In genomic region chr3:94984312-94984711, GRCm38 (mm10) we compare ENCODE assay signal across 25 mouse cellular contexts. TPM values are rescaled to one million over a fixed set of nuclear protein-coding genes. Genes with fewer than 3 reads are reported as not detected.
A peak's percentile ranks its signal among the peaks of the same experiment; 100 is the strongest.
DNase-seq lines count a peak whose midpoint lies in the region; ATAC-seq and TF ChIP-seq lines count a peak whose summit lies in the region.
"Had no signal": no experiment of that assay in that cellular context is flagged by ENCODE, and none has a peak within 500 bp of the region (broad histone marks: within the 10 kb centered on the region; RNA-seq: fewer than 3 reads in every experiment).

No protein-coding gene starts in this region.

- ATAC-seq in G1E (ENCODE audit: extremely low read depth, insufficient number of reproducible peaks, low FRiP score, poor library complexity, severe bottlenecking): no peak
- no peak for ATAC-seq in intestine, embryonic 15.5 days
- ATAC-seq: forebrain, embryonic 14.5 days; hindbrain, embryonic 16.5 days; midbrain, embryonic 13.5 days; Patski had no signal

- DNase-seq in G1E (ENCODE audit: low spot score) (no peak), adipocyte (ENCODE audit: low spot score) (peak; percentile 81)
- peak; percentile 68 to 79 for DNase-seq in lung, adult 18-20 months
- peak; percentile 67 for DNase-seq in lung, postnatal 25 days (ENCODE audit: low spot score)
- no peak for DNase-seq in ovary, postnatal 36 days (ENCODE audit: low spot score)
- DNase-seq in layer of hippocampus, postnatal 14 days (ENCODE audit: low spot score in 2 of 2): no peak
- DNase-seq: adrenal gland, postnatal 14 days; B cell, adult 2 months; cerebellum, adult 18-20 months; cerebellum, postnatal 10 days; kidney, adult 9 months; kidney, postnatal 10 days; spleen, adult 18-20 months; thymus, adult 18-20 months; thymus, postnatal 25 days had no signal

- no peaks in the 10 kb centered on the region for H3K9me3 ChIP-seq in G1E (replicated peaks)
- H3K9me3 ChIP-seq in intestine, embryonic 15.5 days: no peaks in the 10 kb centered on the region
- H3K9me3 ChIP-seq: heart, embryonic 10.5 days; heart, embryonic 15.5 days; limb, embryonic 12.5 days; liver, embryonic 15.5 days; megakaryocyte, embryonic 14.5 days; midbrain, embryonic 13.5 days had no signal

- TF ChIP-seq CTCF in G1E (IDR thresholded peaks at IDR 0.05; ENCODE audit: low read depth, low read length): peak; percentile 7; the same call in 1 of the 2 replicates

- H3K4me1 ChIP-seq in G1E (ENCODE audit: insufficient read depth, low read depth, low read length): peaks cover 13% of the 10 kb centered on the region; the same call in 1 of the 2 replicates
- H3K4me1 ChIP-seq in intestine, embryonic 15.5 days (replicated peaks): peaks cover 22% of the 10 kb centered on the region
- H3K4me1 ChIP-seq: limb, embryonic 12.5 days had no signal

- peaks cover 96% of the 10 kb centered on the region for H3K36me3 ChIP-seq in G1E (replicated peaks)
- peaks cover 5% of the 10 kb centered on the region; the same call in 1 of the 2 replicates for H3K36me3 ChIP-seq in intestine, embryonic 15.5 days

- no peaks in the 10 kb centered on the region for H3K27me3 ChIP-seq in G1E (ENCODE audit: insufficient read depth, low read length)
- no peaks in the 10 kb centered on the region for H3K27me3 ChIP-seq in intestine, embryonic 15.5 days (replicated peaks)
- H3K27me3 ChIP-seq: heart, embryonic 15.5 days; limb, embryonic 12.5 days; liver, embryonic 15.5 days; megakaryocyte, embryonic 14.5 days; midbrain, embryonic 13.5 days; Patski had no signal

- H3K4me3 ChIP-seq in G1E (ENCODE audit: low read depth, low read length): no peak overlapping the region
- no peak overlapping the region for H3K4me3 ChIP-seq in intestine, embryonic 15.5 days (replicated peaks)
- H3K4me3 ChIP-seq: heart, embryonic 10.5 days; heart, embryonic 15.5 days; limb, embryonic 12.5 days; liver, embryonic 15.5 days; megakaryocyte, embryonic 14.5 days; midbrain, embryonic 13.5 days had no signal

- no peak overlapping the region for H3K9ac ChIP-seq in intestine, embryonic 15.5 days
- H3K9ac ChIP-seq: heart, embryonic 15.5 days; limb, embryonic 12.5 days; liver, embryonic 15.5 days; midbrain, embryonic 13.5 days had no signal

- H3K4me2 ChIP-seq in intestine, embryonic 15.5 days (replicated peaks): no peak overlapping the region
- H3K4me2 ChIP-seq: heart, embryonic 15.5 days; limb, embryonic 12.5 days; liver, embryonic 15.5 days; midbrain, embryonic 13.5 days had no signal

- 92% methylated on average over 11 of the region's 11 CpGs for WGBS in intestine, embryonic 15.5 days

- H3K27ac ChIP-seq in intestine, embryonic 15.5 days: no peak overlapping the region
- H3K27ac ChIP-seq: heart, embryonic 10.5 days; heart, embryonic 15.5 days; limb, embryonic 12.5 days; liver, embryonic 15.5 days; midbrain, embryonic 13.5 days had no signal

RNA-seq across cellular contexts. Expression of gene Pi4kb, which starts 9.8 kb away (rescaled TPM):
- total RNA-seq in G1E (2014; fragmentation: Nextera tagmentation) (39.8 and 70.6 TPM in 2 replicates), G1E (2017) (36.8 and 37.4 TPM in 2 replicates)
- polyA plus RNA-seq in G1E (2012): 11.7 and 11.8 TPM in 2 replicates
- polyA plus RNA-seq in intestine, embryonic 15.5 days (2015; fragmentation: Nextera tagmentation; extraction: Ambion mirVana): 19.8 and 22.6 TPM in 2 replicates
- 10 to 100 TPM; 52.3 to 54.4 TPM for total RNA-seq in layer of hippocampus, postnatal 14 days (2021)

RNA-seq across cellular contexts. Expression of gene Rfx5, which starts 30.4 kb away (rescaled TPM):
- total RNA-seq in G1E (2014; fragmentation: Nextera tagmentation) (27.8 and 36.2 TPM in 2 replicates), G1E (2017) (21.8 and 24.3 TPM in 2 replicates)
- 9.6 and 11.7 TPM in 2 replicates for polyA plus RNA-seq in G1E (2012)
- polyA plus RNA-seq in intestine, embryonic 15.5 days (2015; fragmentation: Nextera tagmentation; extraction: Ambion mirVana): 6.2 and 6.9 TPM in 2 replicates
- total RNA-seq in layer of hippocampus, postnatal 14 days (2021): 10 to 100 TPM; 19.8 to 23.4 TPM

RNA-seq across cellular contexts. Expression of gene Zfp687, which starts 30.9 kb away (rescaled TPM):
- total RNA-seq in G1E (2014; fragmentation: Nextera tagmentation): 44.7 and 52.9 TPM in 2 replicates
- 22.4 and 27.5 TPM in 2 replicates for total RNA-seq in G1E (2017)
- polyA plus RNA-seq in G1E (2012): 64.0 and 72.5 TPM in 2 replicates
- polyA plus RNA-seq in intestine, embryonic 15.5 days (2015; fragmentation: Nextera tagmentation; extraction: Ambion mirVana): 17.4 and 19.9 TPM in 2 replicates
- 10 to 100 TPM; 26.6 to 28.6 TPM for total RNA-seq in layer of hippocampus, postnatal 14 days (2021)

RNA-seq across cellular contexts. Expression of gene Selenbp1, which starts 51.5 kb away (rescaled TPM):
- 110 and 119 TPM in 2 replicates for total RNA-seq in G1E (2014; fragmentation: Nextera tagmentation)
- total RNA-seq in G1E (2017): 367 and 434 TPM in 2 replicates
- polyA plus RNA-seq in G1E (2012): 39.8 and 133 TPM in 2 replicates
- polyA plus RNA-seq in intestine, embryonic 15.5 days (2015; fragmentation: Nextera tagmentation; extraction: Ambion mirVana): 108 and 123 TPM in 2 replicates
- total RNA-seq in layer of hippocampus, postnatal 14 days (2021): 1 to 10 TPM; 7.2 to 7.6 TPM

RNA-seq across cellular contexts. Expression of gene Psmd4, which starts 58.1 kb away (rescaled TPM):
- total RNA-seq in G1E (2014; fragmentation: Nextera tagmentation): 92.0 and 92.7 TPM in 2 replicates
- total RNA-seq in G1E (2017): 374 and 411 TPM in 2 replicates
- polyA plus RNA-seq in G1E (2012): 108 and 177 TPM in 2 replicates
- polyA plus RNA-seq in intestine, embryonic 15.5 days (2015; fragmentation: Nextera tagmentation; extraction: Ambion mirVana): 205 and 218 TPM in 2 replicates
- 100 to 1,000 TPM; 155 TPM for total RNA-seq in layer of hippocampus, postnatal 14 days (2021)

Comparison
In these comparisons a context has a peak if more than half of its experiments do, and no peak if none do; other contexts are left out.
1. DNase-seq: peak in adipocyte (single experiment), lung, adult 18-20 months (2 of 2) and lung, postnatal 25 days (single experiment); none in G1E (single experiment), ovary, postnatal 36 days (single experiment) and layer of hippocampus, postnatal 14 days (0 of 2).